Mouse (Mus musculus): ENCODE data around the gene Ifitm2. TPM values are rescaled to one million over a fixed set of nuclear protein-coding genes. Genes with fewer than 3 reads are reported as not detected.
A peak's percentile ranks its signal among the peaks of the same experiment; 100 is the strongest.

The Ifitm2 gene
- polyA plus RNA-seq, 1 experiment from 2014 or later: 331 TPM

DNA sequence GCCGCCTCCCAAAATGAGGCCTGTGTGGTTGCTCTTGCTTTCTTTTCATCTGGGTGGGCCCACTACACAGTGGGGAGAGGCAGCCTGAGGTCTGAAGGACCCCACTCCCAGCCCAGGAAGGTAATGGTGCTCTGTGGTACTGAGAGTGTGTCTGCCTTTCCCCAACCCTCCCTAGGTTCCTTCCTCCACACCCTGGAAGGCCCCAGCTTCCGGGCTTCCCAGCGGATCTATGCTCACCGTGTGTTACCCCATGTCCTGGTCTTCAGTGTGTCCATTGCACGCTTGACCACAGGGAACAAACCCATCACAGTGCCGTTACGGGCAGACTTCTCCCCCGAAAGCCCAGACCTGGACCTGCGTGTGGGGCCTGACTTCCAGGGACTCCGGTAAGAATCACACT lies 13.0 kb downstream of the Ifitm2 start:
- Histone ChIP-seq H3K27ac (peak overlapping the region; percentile 84; the same call in 1 of the 2 replicates), H3K4me1 (replicated peaks) (peaks cover 60% of the 10 kb centered on the region), H3K36me3 (peaks cover 22% of the 10 kb centered on the region), H3K9me3 (replicated peaks) (no peaks in the 10 kb centered on the region), H3K27me3 (0 out of 2 replicates have a peak, but pooled peaks cover 4% of the 10 kb centered on the region), H3K4me2 (no peak overlapping the region; the same call in 1 of the 2 replicates), H3K9ac (no peak overlapping the region; the same call in 1 of the 2 replicates), H3K4me3 (replicated peaks) (peak overlapping the region; percentile 64; the same call in 1 of the 2 replicates)
- ATAC-seq (ENCODE audit: low read depth) (no peak), DNase-seq (no peak)
- 76% methylated on average over 10 of the region's 10 CpGs for WGBS (ENCODE audit: insufficient replicate concordance)

DNA sequence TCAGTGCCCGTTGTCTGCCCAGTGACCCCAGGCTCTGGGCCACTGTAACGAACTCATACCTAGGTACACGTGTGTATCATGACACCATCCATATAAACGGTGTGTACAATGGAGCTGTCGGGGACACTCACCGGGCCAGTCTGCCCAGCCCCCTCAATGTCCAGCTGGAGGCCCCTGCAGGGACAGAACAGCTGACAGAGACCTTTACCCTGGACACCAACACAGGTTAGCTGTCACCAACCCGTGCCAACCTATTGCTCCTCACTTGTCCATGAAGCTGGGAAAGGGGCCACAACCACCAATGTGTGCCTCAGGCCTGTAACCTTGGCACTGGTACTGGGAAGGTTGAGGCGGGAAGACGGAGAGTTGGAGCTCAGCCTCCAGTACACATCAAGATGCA lies 13.4 kb downstream of the Ifitm2 start:
- H3K4me3 ChIP-seq (replicated peaks): peak overlapping the region; percentile 64
- H3K27ac ChIP-seq: peak overlapping the region; percentile 84
- 0 out of 2 replicates have a peak, but pooled peaks cover 4% of the 10 kb centered on the region for H3K27me3 ChIP-seq
- DNase-seq: no peak
- WGBS (ENCODE audit: insufficient replicate concordance): 52% methylated on average over 9 of the region's 9 CpGs
- peak overlapping the region; percentile 77 for H3K4me2 ChIP-seq
- ATAC-seq (ENCODE audit: low read depth): no peak
- H3K9ac ChIP-seq: peak overlapping the region; percentile 73
- no peaks in the 10 kb centered on the region for H3K9me3 ChIP-seq (replicated peaks)
- peaks cover 20% of the 10 kb centered on the region for H3K36me3 ChIP-seq
- peaks cover 56% of the 10 kb centered on the region for H3K4me1 ChIP-seq (replicated peaks)

GRCm38 (mm10) chr7:140941222-140942051 lies 14.3 kb downstream of the Ifitm2 start, which contains the start of gene Pgghg:
Gene Pgghg (plus strand): TSS chr7:140941391.
- no peaks in the 10 kb centered on the region for H3K9me3 ChIP-seq (replicated peaks)

DNA sequence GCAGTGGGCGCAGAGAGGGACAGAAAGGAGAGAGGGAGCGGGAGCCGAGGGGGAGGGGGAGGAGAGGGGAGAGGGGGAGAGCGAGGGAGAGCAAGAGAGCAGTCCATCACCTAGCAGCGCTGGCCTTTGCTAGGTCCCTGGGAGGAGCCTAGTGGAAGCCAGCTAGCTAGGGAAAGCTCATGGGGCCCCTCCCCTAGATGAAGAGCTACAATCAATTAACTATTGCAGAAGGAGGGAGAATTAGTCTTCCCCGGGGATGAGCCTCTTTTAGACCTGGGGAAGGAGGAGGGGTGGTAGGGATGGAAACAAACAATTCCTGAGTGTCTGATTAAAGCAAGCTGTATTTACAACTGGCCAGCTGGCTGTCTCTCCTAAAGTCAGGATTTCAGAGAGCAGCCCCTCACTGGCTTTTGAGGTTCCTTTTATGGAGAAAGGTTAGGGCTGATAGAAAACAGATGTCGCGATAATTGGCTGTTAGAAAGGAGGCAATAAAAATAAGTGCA lies 16.1 kb downstream of the Ifitm2 start:
- peaks cover 38% of the 10 kb centered on the region for H3K4me1 ChIP-seq (replicated peaks)
- no peak for ATAC-seq (ENCODE audit: low read depth)
- H3K4me3 ChIP-seq (replicated peaks): no peak overlapping the region
- no peak overlapping the region for H3K9ac ChIP-seq
- H3K4me2 ChIP-seq: no peak overlapping the region
- H3K27me3 ChIP-seq: peaks cover 21% of the 10 kb centered on the region
- 0 out of 2 replicates have a peak, but pooled peaks cover 5% of the 10 kb centered on the region for H3K36me3 ChIP-seq
- H3K27ac ChIP-seq: no peak overlapping the region
- 37% methylated on average over 8 of the region's 8 CpGs for WGBS (ENCODE audit: insufficient replicate concordance)
- no peak for DNase-seq
- H3K9me3 ChIP-seq (replicated peaks): no peaks in the 10 kb centered on the region

More at GRCm38 (mm10) chr7:140941222-140942051, 14.3 kb downstream of the Ifitm2 start, which contains the start of gene Pgghg:
- H3K9ac ChIP-seq: peak within 1 kb of the TSS; percentile 73
- WGBS (ENCODE audit: insufficient replicate concordance): 2% methylated on average over 33 of the region's 33 CpGs
- H3K4me3 ChIP-seq (replicated peaks): peak within 1 kb of the TSS; percentile 64
- peaks cover 47% of the 10 kb centered on the region for H3K4me1 ChIP-seq (replicated peaks)
- peaks cover 12% of the 10 kb centered on the region for H3K27me3 ChIP-seq
- H3K27ac ChIP-seq: peak within 1 kb of the TSS; percentile 84
- peak; percentile 86 for ATAC-seq (ENCODE audit: low read depth)
- peaks cover 18% of the 10 kb centered on the region for H3K36me3 ChIP-seq
- DNase-seq: peak; percentile 69
- H3K4me2 ChIP-seq: peak within 1 kb of the TSS; percentile 77

GRCm38 (mm10) chr7:140938896-140939295 lies 16.9 kb downstream of the Ifitm2 start:
- Histone ChIP-seq H3K27me3 (peaks cover 27% of the 10 kb centered on the region), H3K36me3 (0 out of 2 replicates have a peak, but pooled peaks cover 5% of the 10 kb centered on the region), H3K4me3 (replicated peaks) (no peak overlapping the region), H3K4me2 (no peak overlapping the region), H3K27ac (no peak overlapping the region), H3K9me3 (replicated peaks) (no peaks in the 10 kb centered on the region), H3K9ac (no peak overlapping the region), H3K4me1 (replicated peaks) (peaks cover 37% of the 10 kb centered on the region)
- ATAC-seq (ENCODE audit: low read depth) (no peak), DNase-seq (no peak)
- WGBS (ENCODE audit: insufficient replicate concordance): 37% methylated on average over 2 of the region's 2 CpGs

- Histone ChIP-seq H3K27ac (no peak overlapping the region), H3K4me2 (no peak overlapping the region), H3K9ac (no peak overlapping the region), H3K36me3 (0 out of 2 replicates have a peak, but pooled peaks cover 1% of the 10 kb centered on the region), H3K27me3 (peaks cover 27% of the 10 kb centered on the region), H3K4me1 (replicated peaks) (peaks cover 33% of the 10 kb centered on the region), H3K4me3 (replicated peaks) (no peak overlapping the region), H3K9me3 (replicated peaks) (no peaks in the 10 kb centered on the region)
- DNase-seq: no peak
- no peak for ATAC-seq (ENCODE audit: low read depth)
- WGBS (ENCODE audit: insufficient replicate concordance): 32% methylated on average over 3 of the region's 3 CpGs
Measured at GRCm38 (mm10) chr7:140938436-140938835, 17.4 kb downstream of the Ifitm2 start.

GRCm38 (mm10) chr7:140927181-140927580 lies 28.6 kb downstream of the Ifitm2 start:
- Histone ChIP-seq H3K4me2 (no peak overlapping the region), H3K27me3 (peaks cover 48% of the 10 kb centered on the region), H3K36me3 (no peaks in the 10 kb centered on the region), H3K9me3 (replicated peaks) (no peaks in the 10 kb centered on the region), H3K9ac (no peak overlapping the region), H3K4me1 (replicated peaks) (peaks cover 11% of the 10 kb centered on the region), H3K27ac (no peak overlapping the region), H3K4me3 (replicated peaks) (no peak overlapping the region)
- ATAC-seq (ENCODE audit: low read depth) (no peak), DNase-seq (no peak)
- 72% methylated on average over 6 of the region's 6 CpGs for WGBS (ENCODE audit: insufficient replicate concordance)

GRCm38 (mm10) chr7:140923070-140923775 lies 32.6 kb downstream of the Ifitm2 start:
- no peak overlapping the region for H3K27ac ChIP-seq
- 24% methylated on average over 30 of the region's 30 CpGs for WGBS (ENCODE audit: insufficient replicate concordance)
- H3K9ac ChIP-seq: no peak overlapping the region
- DNase-seq: no peak
- H3K36me3 ChIP-seq: no peaks in the 10 kb centered on the region
- no peaks in the 10 kb centered on the region for H3K9me3 ChIP-seq (replicated peaks)
- H3K4me2 ChIP-seq: peak overlapping the region; percentile 58
- H3K27me3 ChIP-seq: peaks cover 76% of the 10 kb centered on the region
- peak overlapping the region; percentile 28 for H3K4me3 ChIP-seq (replicated peaks)
- peaks cover 44% of the 10 kb centered on the region for H3K4me1 ChIP-seq (replicated peaks)
- no peak for ATAC-seq (ENCODE audit: low read depth)

GRCm38 (mm10) chr7:140922398-140923069 lies 33.3 kb downstream of the Ifitm2 start:
- peak overlapping the region; percentile 58 for H3K4me2 ChIP-seq
- peaks cover 44% of the 10 kb centered on the region for H3K4me1 ChIP-seq (replicated peaks)
- no peaks in the 10 kb centered on the region for H3K36me3 ChIP-seq
- ATAC-seq (ENCODE audit: low read depth) (peak; percentile 25), DNase-seq (no peak)
- H3K4me3 ChIP-seq (replicated peaks): peak overlapping the region; percentile 28
- no peak overlapping the region for H3K9ac ChIP-seq
- 2% methylated on average over 49 of the region's 49 CpGs for WGBS (ENCODE audit: insufficient replicate concordance)
- H3K27ac ChIP-seq: no peak overlapping the region
- peaks cover 76% of the 10 kb centered on the region for H3K27me3 ChIP-seq
- H3K9me3 ChIP-seq (replicated peaks): no peaks in the 10 kb centered on the region

DNA sequence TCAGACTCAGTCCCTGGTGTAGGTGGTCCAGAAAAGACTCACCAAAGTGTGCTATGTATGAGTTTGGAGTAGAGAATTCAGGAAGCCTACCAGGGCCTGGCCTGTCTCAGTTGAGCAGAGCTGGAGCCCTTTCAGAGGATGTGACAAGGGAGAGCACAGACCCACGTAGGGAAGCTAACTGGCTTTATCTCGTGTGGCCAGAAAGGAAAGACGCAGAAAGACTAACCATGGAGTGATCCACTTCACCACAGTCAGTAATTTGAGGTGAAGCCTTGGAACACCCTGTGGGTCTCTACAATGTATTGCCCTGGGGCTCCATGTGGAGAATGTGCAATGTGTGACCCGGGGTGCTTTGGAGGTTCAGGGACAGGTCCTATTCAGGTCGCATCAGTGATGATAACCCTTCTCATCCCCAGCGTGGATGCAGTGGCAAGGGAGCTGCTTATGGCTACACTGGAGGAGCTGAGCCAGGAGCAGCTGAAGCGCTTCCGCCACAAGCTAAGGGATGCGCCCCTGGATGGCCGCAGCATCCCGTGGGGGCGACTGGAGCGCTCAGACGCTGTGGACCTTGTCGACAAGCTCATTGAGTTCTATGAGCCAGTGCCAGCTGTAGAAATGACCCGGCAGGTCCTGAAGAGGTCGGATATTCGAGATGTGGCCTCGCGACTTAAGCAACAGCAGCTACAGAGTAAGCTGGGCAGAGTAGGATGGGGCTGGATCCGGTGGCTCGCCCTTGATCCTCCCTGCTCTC lies 34.4 kb downstream of the Ifitm2 start:
- no peak overlapping the region for H3K4me2 ChIP-seq
- no peak overlapping the region for H3K27ac ChIP-seq
- H3K4me1 ChIP-seq (replicated peaks): peaks cover 44% of the 10 kb centered on the region
- peaks cover 72% of the 10 kb centered on the region for H3K27me3 ChIP-seq
- no peaks in the 10 kb centered on the region for H3K36me3 ChIP-seq
- ATAC-seq (ENCODE audit: low read depth): no peak
- 0 out of 2 replicates have a peak overlapping the region, but pooled peaks have one; percentile 28 for H3K4me3 ChIP-seq (replicated peaks)
- DNase-seq: no peak
- H3K9ac ChIP-seq: no peak overlapping the region
- WGBS (ENCODE audit: insufficient replicate concordance): 30% methylated on average over 22 of the region's 22 CpGs
- H3K9me3 ChIP-seq (replicated peaks): no peaks in the 10 kb centered on the region
